ENCODE assay signal across 9 mouse cellular contexts in genomic region chr6:148916817-148917216, GRCm38 (mm10). TPM values are rescaled to one million over a fixed set of nuclear protein-coding genes. Genes with fewer than 3 reads are reported as not detected.
A peak's percentile ranks its signal among the peaks of the same experiment; 100 is the strongest.
DNase-seq lines count a peak whose midpoint lies in the region; ATAC-seq and TF ChIP-seq lines count a peak whose summit lies in the region.
"Had no signal": no experiment of that assay in that cellular context is flagged by ENCODE, and none has a peak within 500 bp of the region (broad histone marks: within the 10 kb centered on the region; RNA-seq: fewer than 3 reads in every experiment).

No protein-coding gene starts in this region.

- no peak for ATAC-seq in heart, embryonic 12.5 days (ENCODE audit: insufficient number of reproducible peaks, low FRiP score)
- no peak for ATAC-seq in midbrain, embryonic 15.5 days (replicated peaks)

- peaks cover 20% of the 10 kb centered on the region for H3K36me3 ChIP-seq in heart, embryonic 12.5 days
- H3K36me3 ChIP-seq in midbrain, embryonic 15.5 days (replicated peaks) = no peaks in the 10 kb centered on the region

- H3K27ac ChIP-seq in heart, embryonic 12.5 days (ENCODE audit: poor library complexity, severe bottlenecking) = no peak overlapping the region
- H3K27ac ChIP-seq in midbrain, embryonic 15.5 days = no peak overlapping the region
- H3K27ac ChIP-seq: stomach, embryonic 15.5 days had no signal

- no peak overlapping the region for H3K4me2 ChIP-seq in heart, embryonic 12.5 days
- H3K4me2 ChIP-seq in midbrain, embryonic 15.5 days = no peak overlapping the region
- H3K4me2 ChIP-seq: stomach, embryonic 15.5 days had no signal

- H3K27me3 ChIP-seq in heart, embryonic 12.5 days (replicated peaks) = no peaks in the 10 kb centered on the region
- H3K27me3 ChIP-seq in midbrain, embryonic 15.5 days (replicated peaks) = no peaks in the 10 kb centered on the region
- H3K27me3 ChIP-seq: stomach, embryonic 15.5 days had no signal

- H3K4me3 ChIP-seq in heart, embryonic 12.5 days = no peak overlapping the region
- H3K4me3 ChIP-seq in midbrain, embryonic 15.5 days = no peak overlapping the region
- H3K4me3 ChIP-seq: stomach, embryonic 15.5 days had no signal

- peak; percentile 22; the same call in 1 of the 2 replicates for TF ChIP-seq CTCF in brain, embryonic 14.5 days (IDR thresholded peaks at IDR 0.05; ENCODE audit: borderline replicate concordance, extremely low read depth, insufficient read depth, insufficient read length)

- H3K9ac ChIP-seq in heart, embryonic 12.5 days = no peak overlapping the region
- no peak overlapping the region for H3K9ac ChIP-seq in midbrain, embryonic 15.5 days
- H3K9ac ChIP-seq: stomach, embryonic 15.5 days had no signal

- H3K9me3 ChIP-seq in heart, embryonic 12.5 days (replicated peaks) = no peaks in the 10 kb centered on the region
- H3K9me3 ChIP-seq in midbrain, embryonic 15.5 days = no peaks in the 10 kb centered on the region
- H3K9me3 ChIP-seq: stomach, embryonic 15.5 days had no signal

- WGBS in heart, embryonic 12.5 days = 39% methylated on average over 3 of the region's 3 CpGs
- 38% methylated on average over 3 of the region's 3 CpGs for WGBS in midbrain, embryonic 15.5 days

- peak; percentile 7 for DNase-seq in heart, postnatal 4 days
- DNase-seq in right cerebral cortex, postnatal 14 days = peak; percentile 9
- DNase-seq in right cerebral cortex, postnatal 25 days = no peak
- peak; percentile 36 for DNase-seq in brain, embryonic 14.5 days (ENCODE audit: low read depth)
- DNase-seq in thymus, postnatal 0 days (ENCODE audit: low spot score) = peak; percentile 52
- no peak for DNase-seq in gastrocnemius, postnatal 25 days

- no peaks in the 10 kb centered on the region for H3K4me1 ChIP-seq in heart, embryonic 12.5 days (replicated peaks)
- no peaks in the 10 kb centered on the region for H3K4me1 ChIP-seq in midbrain, embryonic 15.5 days
- H3K4me1 ChIP-seq: stomach, embryonic 15.5 days had no signal

- no peak for TF ChIP-seq POLR2A in brain, embryonic 14.5 days (IDR thresholded peaks at IDR 0.05; ENCODE audit: borderline replicate concordance, extremely low read depth, insufficient read depth, insufficient read length, poor library complexity, severe bottlenecking)

RNA-seq across cellular contexts. Expression of gene Caprin2, which starts 20.8 kb away (rescaled TPM):
- 10 to 100 TPM in 1 of 2 experiments, 1 to 10 TPM in 1; 9.7 to 11.1 TPM for total RNA-seq in heart, postnatal 4 days (2021)
- polyA plus RNA-seq in heart, embryonic 12.5 days (2016; fragmentation: Nextera tagmentation; extraction: Ambion mirVana) = 18.0 and 18.3 TPM in 2 replicates
- 24.6 and 26.0 TPM in 2 replicates for polyA plus RNA-seq in brain, embryonic 14.5 days (2012; rRNA removed)
- 7.2 and 7.6 TPM in 2 replicates for polyA plus RNA-seq in thymus, postnatal 0 days (2015; fragmentation: Nextera tagmentation; extraction: Ambion mirVana)
- polyA plus RNA-seq in midbrain, embryonic 15.5 days (2015; fragmentation: Nextera tagmentation; extraction: Ambion mirVana) = 11.0 and 14.2 TPM in 2 replicates
- 1 to 10 TPM; 3.4 to 4.2 TPM for total RNA-seq in gastrocnemius, postnatal 25 days (2021)

RNA-seq across cellular contexts. Expression of gene Sinhcaf, which starts 29.4 kb away (rescaled TPM):
- total RNA-seq in heart, postnatal 4 days (2021) = 10 to 100 TPM; 21.8 to 21.9 TPM
- polyA plus RNA-seq in heart, embryonic 12.5 days (2016; fragmentation: Nextera tagmentation; extraction: Ambion mirVana) = 90.9 and 95.6 TPM in 2 replicates
- polyA plus RNA-seq in brain, embryonic 14.5 days (2012; rRNA removed) = 37.6 and 43.8 TPM in 2 replicates
- polyA plus RNA-seq in thymus, postnatal 0 days (2015; fragmentation: Nextera tagmentation; extraction: Ambion mirVana) = 79.5 and 80.9 TPM in 2 replicates
- polyA plus RNA-seq in midbrain, embryonic 15.5 days (2015; fragmentation: Nextera tagmentation; extraction: Ambion mirVana) = 52.1 and 57.9 TPM in 2 replicates
- 1 to 10 TPM in 1 of 2 experiments, under 1 TPM in 1; 0.95 to 2.7 TPM for total RNA-seq in gastrocnemius, postnatal 25 days (2021)

Comparison
In these comparisons a context has a peak if more than half of its experiments do, and no peak if none do; other contexts are left out.
1. DNase-seq: peak in heart, postnatal 4 days (single experiment), right cerebral cortex, postnatal 14 days (single experiment), brain, embryonic 14.5 days (single experiment) and thymus, postnatal 0 days (single experiment); none in right cerebral cortex, postnatal 25 days (single experiment) and gastrocnemius, postnatal 25 days (single experiment).